Mouse (Mus musculus) liver, embryonic 13.5 days (tissue): ENCODE measurements around the gene Sorcs3. TPM values are rescaled to one million over a fixed set of nuclear protein-coding genes. Genes with fewer than 3 reads are reported as not detected.

Experiments
- ATAC-seq: fragments of 200-750 bp; cut with Nextera tagmentation; 2 replicates; pipeline ENCODE4 v1.8.0; 2017; ENCODE audit warnings: low read depth, mild to moderate bottlenecking, moderate number of reproducible peaks, moderate library complexity
- DNase-seq: peaks from one replicate; pipeline ENCODE4 v3.0.0; 2022
- H3K27ac ChIP-seq: fragments of 300-500 bp; sonication (generic); 2 replicates; pipeline ENCODE4 v1.5.1; 2015; ENCODE audit warnings: moderate library complexity, mild to moderate bottlenecking, inconsistent platforms
- H3K27me3 ChIP-seq: fragments of 300-500 bp; sonication (generic); 2 replicates; pipeline ENCODE4 v1.6.1; 2015; ENCODE audit warnings: mild to moderate bottlenecking, inconsistent platforms
- H3K36me3 ChIP-seq: fragments of 300-500 bp; sonication (generic); 2 replicates; pipeline ENCODE4 v1.6.1; 2015; ENCODE audit warnings: mild to moderate bottlenecking, inconsistent platforms
- H3K4me1 ChIP-seq: fragments of 300-500 bp; sonication (generic); replicated peaks from 2 replicates; pipeline ENCODE4 v1.6.1; 2015; ENCODE audit warnings: inconsistent platforms
- H3K4me2 ChIP-seq: fragments of 300-500 bp; sonication (generic); 2 replicates; pipeline ENCODE4 v1.6.1; 2015; ENCODE audit warnings: inconsistent platforms, mild to moderate bottlenecking, moderate library complexity
- H3K4me3 ChIP-seq: fragments of 300-500 bp; sonication (generic); replicated peaks from 2 replicates; pipeline ENCODE4 v1.5.1; 2015; ENCODE audit warnings: mild to moderate bottlenecking, inconsistent platforms
- H3K9ac ChIP-seq: fragments of 300-500 bp; sonication (generic); 2 replicates; pipeline ENCODE4 v1.6.1; 2015; ENCODE audit warnings: mild to moderate bottlenecking, inconsistent platforms
- H3K9me3 ChIP-seq: fragments of 300-500 bp; sonication (generic); replicated peaks from 2 replicates; pipeline ENCODE4 v1.6.1; 2016; ENCODE audit warnings: inconsistent platforms
- WGBS: fragments of 180-500 bp; shearing (Covaris S2); methylation state at CpG from one replicate; pipeline ENCODE4 v1.1.7; 2015; ENCODE audit not compliant: insufficient replicate concordance; 5-methylcytosine and 5-hydroxymethylcytosine counted together
- polyA plus RNA-seq: library from polyadenylated mRNA; unstranded; fragments of >200 nt; fragmentation: Nextera tagmentation; extraction: Ambion mirVana; gene quantifications from 2 replicates; pipeline ENCODE4 v1.2.1, GENCODE M21; 2015

The Sorcs3 gene
- polyA plus RNA-seq, 1 experiment from 2014 or later = 0.13 TPM

- H3K36me3 ChIP-seq = no peaks in the 10 kb centered on the region
- no peak overlapping the region for H3K9ac ChIP-seq
- no peaks in the 10 kb centered on the region for H3K9me3 ChIP-seq
- H3K4me1 ChIP-seq = no peaks in the 10 kb centered on the region
- H3K27me3 ChIP-seq = no peaks in the 10 kb centered on the region
- H3K4me3 ChIP-seq = no peak overlapping the region
- no peak for DNase-seq
- WGBS = 62% methylated on average over 6 of the region's 6 CpGs
- H3K4me2 ChIP-seq = no peak overlapping the region
- H3K27ac ChIP-seq = no peak overlapping the region
- no peak for ATAC-seq
These were observed 598.7 kb downstream of the Sorcs3 start for GRCm38 (mm10) chr19:48804546-48804945.

GRCm38 (mm10) chr19:48811541-48811940, 605.7 kb downstream of the Sorcs3 start:
- Histone ChIP-seq H3K9ac (no peak overlapping the region), H3K4me3 (no peak overlapping the region), H3K36me3 (no peaks in the 10 kb centered on the region), H3K4me2 (no peak overlapping the region), H3K9me3 (no peaks in the 10 kb centered on the region), H3K4me1 (no peaks in the 10 kb centered on the region), H3K27me3 (no peaks in the 10 kb centered on the region), H3K27ac (no peak overlapping the region)
- 49% methylated on average over 3 of the region's 3 CpGs for WGBS
- DNase-seq (no peak), ATAC-seq (no peak)

- H3K9me3 ChIP-seq = no peaks in the 10 kb centered on the region
- H3K27ac ChIP-seq = no peak overlapping the region
- no peaks in the 10 kb centered on the region for H3K4me1 ChIP-seq
- ATAC-seq (no peak), DNase-seq (no peak)
- no peak overlapping the region for H3K9ac ChIP-seq
- H3K36me3 ChIP-seq = no peaks in the 10 kb centered on the region
- 69% methylated on average over 4 of the region's 4 CpGs for WGBS
- H3K4me2 ChIP-seq = no peak overlapping the region
- H3K4me3 ChIP-seq = no peak overlapping the region
- no peaks in the 10 kb centered on the region for H3K27me3 ChIP-seq
These were observed 608.0 kb downstream of the Sorcs3 start for GRCm38 (mm10) chr19:48813823-48814222.

- ATAC-seq (no peak), DNase-seq (no peak)
- H3K4me3 ChIP-seq = no peak overlapping the region
- H3K27ac ChIP-seq = no peak overlapping the region
- H3K4me1 ChIP-seq = no peaks in the 10 kb centered on the region
- no peak overlapping the region for H3K4me2 ChIP-seq
- no peaks in the 10 kb centered on the region for H3K36me3 ChIP-seq
- WGBS = 87% methylated on average over 3 of the region's 3 CpGs
- no peaks in the 10 kb centered on the region for H3K27me3 ChIP-seq
- H3K9me3 ChIP-seq = no peaks in the 10 kb centered on the region
- H3K9ac ChIP-seq = no peak overlapping the region
These were observed 609.2 kb downstream of the Sorcs3 start for GRCm38 (mm10) chr19:48815064-48815463.

GRCm38 (mm10) chr19:48820493-48821282, 614.9 kb downstream of the Sorcs3 start:
- Histone ChIP-seq H3K4me3 (no peak overlapping the region), H3K9me3 (no peaks in the 10 kb centered on the region), H3K9ac (no peak overlapping the region), H3K4me2 (no peak overlapping the region), H3K4me1 (no peaks in the 10 kb centered on the region), H3K36me3 (no peaks in the 10 kb centered on the region), H3K27ac (no peak overlapping the region), H3K27me3 (no peaks in the 10 kb centered on the region)
- DNase-seq (no peak), ATAC-seq (no peak)
- WGBS = 31% methylated on average over 5 of the region's 5 CpGs

GRCm38 (mm10) chr19:48821283-48821715, 615.5 kb downstream of the Sorcs3 start:
- H3K9me3 ChIP-seq = no peaks in the 10 kb centered on the region
- DNase-seq = no peak
- H3K27ac ChIP-seq = no peak overlapping the region
- no peaks in the 10 kb centered on the region for H3K27me3 ChIP-seq
- no peak overlapping the region for H3K4me3 ChIP-seq
- 55% methylated on average over 3 of the region's 3 CpGs for WGBS
- H3K36me3 ChIP-seq = no peaks in the 10 kb centered on the region
- ATAC-seq = no peak
- no peaks in the 10 kb centered on the region for H3K4me1 ChIP-seq
- no peak overlapping the region for H3K4me2 ChIP-seq
- H3K9ac ChIP-seq = no peak overlapping the region

- H3K27ac ChIP-seq = no peak overlapping the region
These were observed 628.5 kb downstream of the Sorcs3 start for GRCm38 (mm10) chr19:48834342-48834741.

GRCm38 (mm10) chr19:48839418-48839817, 633.6 kb downstream of the Sorcs3 start:
- Histone ChIP-seq H3K27ac (no peak overlapping the region), H3K4me3 (no peak overlapping the region), H3K36me3 (no peaks in the 10 kb centered on the region), H3K9ac (no peak overlapping the region), H3K4me1 (no peaks in the 10 kb centered on the region), H3K9me3 (0 out of 2 replicates have a peak, but pooled peaks cover under 1% of the 10 kb centered on the region), H3K27me3 (no peaks in the 10 kb centered on the region), H3K4me2 (no peak overlapping the region)
- 49% methylated on average over 4 of the region's 4 CpGs for WGBS
- ATAC-seq (no peak), DNase-seq (no peak)

More at GRCm38 (mm10) chr19:48834342-48834741, 628.5 kb downstream of the Sorcs3 start:
- H3K4me1 ChIP-seq = no peaks in the 10 kb centered on the region
- WGBS = 79% methylated on average over 3 of the region's 3 CpGs
- no peak overlapping the region for H3K9ac ChIP-seq
- H3K36me3 ChIP-seq = no peaks in the 10 kb centered on the region
- no peak for ATAC-seq
- H3K4me2 ChIP-seq = no peak overlapping the region
- 0 out of 2 replicates have a peak, but pooled peaks cover 3% of the 10 kb centered on the region for H3K9me3 ChIP-seq
- H3K27me3 ChIP-seq = no peaks in the 10 kb centered on the region
- DNase-seq = no peak
- no peak overlapping the region for H3K4me3 ChIP-seq

- ATAC-seq = no peak
These were observed 641.9 kb downstream of the Sorcs3 start for GRCm38 (mm10) chr19:48847700-48848099.

GRCm38 (mm10) chr19:48850466-48850865, 644.6 kb downstream of the Sorcs3 start:
- Histone ChIP-seq H3K9me3 (no peaks in the 10 kb centered on the region), H3K9ac (no peak overlapping the region), H3K4me1 (no peaks in the 10 kb centered on the region), H3K27me3 (no peaks in the 10 kb centered on the region), H3K36me3 (no peaks in the 10 kb centered on the region), H3K4me2 (no peak overlapping the region), H3K27ac (no peak overlapping the region), H3K4me3 (no peak overlapping the region)
- ATAC-seq = no peak
- WGBS = 74% methylated on average over 1 of the region's 1 CpGs
- no peak for DNase-seq

More at GRCm38 (mm10) chr19:48847700-48848099, 641.9 kb downstream of the Sorcs3 start:
- Histone ChIP-seq H3K9ac (no peak overlapping the region), H3K4me3 (no peak overlapping the region), H3K9me3 (no peaks in the 10 kb centered on the region), H3K27me3 (no peaks in the 10 kb centered on the region), H3K4me1 (no peaks in the 10 kb centered on the region), H3K36me3 (no peaks in the 10 kb centered on the region), H3K27ac (no peak overlapping the region), H3K4me2 (no peak overlapping the region)
- DNase-seq = no peak
- WGBS = 74% methylated on average over 3 of the region's 3 CpGs
